20 mouse cellular contexts compared by ENCODE assay signal in the genomic region with DNA sequence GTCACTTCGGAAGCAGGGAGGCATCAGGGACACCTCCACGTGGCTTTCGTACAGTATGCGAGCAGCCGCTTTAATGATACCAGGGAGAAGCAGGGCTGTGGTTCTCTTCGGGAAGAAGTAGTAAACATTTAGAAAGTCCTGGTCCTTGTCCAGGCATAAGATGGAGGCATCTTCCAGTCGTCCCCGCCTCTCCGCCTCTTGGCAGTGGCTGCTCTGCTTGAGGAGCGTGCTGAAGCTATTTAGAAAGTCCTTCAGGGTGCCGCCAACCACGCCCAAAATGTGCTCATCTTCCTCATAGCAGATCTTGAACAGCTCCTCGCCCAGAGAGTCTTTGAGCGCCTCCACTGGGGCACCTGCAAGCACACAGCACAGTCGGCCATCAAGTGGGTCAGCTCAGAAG. TPM values are rescaled to one million over a fixed set of nuclear protein-coding genes. Genes with fewer than 3 reads are reported as not detected.
DNase-seq lines count a peak whose midpoint lies in the region; ATAC-seq lines count a peak whose summit lies in the region.
"Had no signal": no experiment of that assay in that cellular context is flagged by ENCODE, and none has a peak within 500 bp of the region (broad histone marks: within the 10 kb centered on the region; RNA-seq: fewer than 3 reads in every experiment).

No protein-coding gene starts in this region.

- intact Hi-C loops in heart, postnatal 25 days (cut with DNase I), result no loop called here

- ATAC-seq in heart, embryonic 13.5 days (ENCODE audit: extremely low read depth, insufficient number of reproducible peaks, low FRiP score, low TSS enrichment), result no peak
- no peak for ATAC-seq in erythroid progenitor cell, adult 5-6 weeks (replicated peaks; ENCODE audit: low FRiP score, poor library complexity, severe bottlenecking)
- ATAC-seq: activated CD4-positive, CD25-positive, alpha-beta regulatory T cell, adult 4 months; forebrain, embryonic 14.5 days; intestine, embryonic 15.5 days had no signal

- no peak overlapping the region for H3K4me3 ChIP-seq in heart, embryonic 13.5 days
- H3K4me3 ChIP-seq: embryonic facial prominence, embryonic 10.5 days; forebrain, embryonic 10.5 days; heart, adult 2 months; hindbrain, embryonic 10.5 days; intestine, embryonic 15.5 days had no signal

- H3K9ac ChIP-seq in heart, embryonic 13.5 days, result no peak overlapping the region
- H3K9ac ChIP-seq: hindbrain, embryonic 14.5 days; intestine, embryonic 15.5 days had no signal

- H3K4me2 ChIP-seq in heart, embryonic 13.5 days, result no peak overlapping the region
- H3K4me2 ChIP-seq: heart, embryonic 11.5 days; hindbrain, embryonic 14.5 days; intestine, embryonic 15.5 days had no signal

- peak overlapping the region; percentile 32 for H3K27ac ChIP-seq in heart, embryonic 13.5 days (replicated peaks)
- H3K27ac ChIP-seq: embryonic facial prominence, embryonic 10.5 days; forebrain, embryonic 10.5 days; heart, adult 2 months; hindbrain, embryonic 10.5 days; hindbrain, embryonic 14.5 days; intestine, embryonic 15.5 days had no signal

- DNase-seq in heart, postnatal 25 days (ENCODE audit: low spot score), result no peak
- peak; percentile 15 for DNase-seq in lung, postnatal 14 days
- no peak for DNase-seq in lung, postnatal 25 days (ENCODE audit: low spot score)
- peak; percentile 7 for DNase-seq in R1 (ENCODE audit: low read depth, low spot score)
- DNase-seq: adrenal gland, postnatal 14 days; cerebellum, adult 18-20 months; cerebellum, postnatal 10 days; gastrocnemius, postnatal 10 days; heart, adult 2 months had no signal

- H3K9me3 ChIP-seq in heart, embryonic 13.5 days, result no peaks in the 10 kb centered on the region
- H3K9me3 ChIP-seq: embryonic facial prominence, embryonic 10.5 days; forebrain, embryonic 10.5 days; G1E; hindbrain, embryonic 10.5 days; intestine, embryonic 15.5 days had no signal

- no peaks in the 10 kb centered on the region for H3K27me3 ChIP-seq in heart, embryonic 13.5 days (replicated peaks)
- H3K27me3 ChIP-seq: intestine, embryonic 15.5 days had no signal

- peaks cover 61% of the 10 kb centered on the region for H3K4me1 ChIP-seq in heart, embryonic 13.5 days
- H3K4me1 ChIP-seq: embryonic facial prominence, embryonic 10.5 days; forebrain, embryonic 10.5 days; hindbrain, embryonic 10.5 days; intestine, embryonic 15.5 days had no signal

- peaks cover 38% of the 10 kb centered on the region for H3K36me3 ChIP-seq in heart, embryonic 13.5 days
- H3K36me3 ChIP-seq: embryonic facial prominence, embryonic 10.5 days; forebrain, embryonic 10.5 days; G1E; hindbrain, embryonic 10.5 days; intestine, embryonic 15.5 days had no signal

- WGBS in heart, embryonic 13.5 days, result 83% methylated on average over 15 of the region's 15 CpGs

RNA-seq across cellular contexts. Expression of gene Gucy1b1, which starts 34.5 kb away (rescaled TPM):
- polyA plus RNA-seq in heart, embryonic 13.5 days (2015; fragmentation: Nextera tagmentation; extraction: Ambion mirVana), result 57.1 and 59.5 TPM in 2 replicates
- 10 to 100 TPM; 13.0 to 17.8 TPM for total RNA-seq in heart, postnatal 25 days (2021)
- total RNA-seq in erythroid progenitor cell, adult 5-6 weeks (2015; ENCODE audit: low replicate concordance), result not detected in 2 replicates
- not detected in 2 replicates for total RNA-seq in erythroid progenitor cell, adult 5-6 weeks (2017; ENCODE audit: low replicate concordance)
- polyA plus RNA-seq: G1E had no signal

RNA-seq across cellular contexts. Expression of gene Gucy1a1, which starts 36.6 kb away (rescaled TPM):
- polyA plus RNA-seq in heart, embryonic 13.5 days (2015; fragmentation: Nextera tagmentation; extraction: Ambion mirVana), result 52.2 and 54.2 TPM in 2 replicates
- 10 to 100 TPM; 18.9 to 19.3 TPM for total RNA-seq in heart, postnatal 25 days (2021)
- total RNA-seq in erythroid progenitor cell, adult 5-6 weeks (2015; ENCODE audit: low replicate concordance), result 1.4 TPM in 1 of 2 replicates, not detected in the other
- total RNA-seq in erythroid progenitor cell, adult 5-6 weeks (2017; ENCODE audit: low replicate concordance), result not detected in 2 replicates
- polyA plus RNA-seq: G1E had no signal

Comparison
In these comparisons a context has a peak if more than half of its experiments do, and no peak if none do; other contexts are left out.
1. DNase-seq: peak in lung, postnatal 14 days (single experiment) and R1 (single experiment); none in heart, postnatal 25 days (single experiment) and lung, postnatal 25 days (single experiment).
2. RNA of gene Gucy1b1, which starts 34.5 kb away (total RNA-seq): 13.0 to 17.8 TPM in heart, postnatal 25 days; not detected in erythroid progenitor cell, adult 5-6 weeks; every median in the first group is over 10 times any median in the second.
3. RNA of gene Gucy1a1, which starts 36.6 kb away (total RNA-seq): 18.9 to 19.3 TPM in heart, postnatal 25 days; 1.4 TPM in erythroid progenitor cell, adult 5-6 weeks; every median in the first group is over 4 times any median in the second.